ENCODE assay signal across 8 mouse cellular contexts in genomic region chr8:120563851-120564837, GRCm38 (mm10). TPM values are rescaled to one million over a fixed set of nuclear protein-coding genes. Genes with fewer than 3 reads are reported as not detected.
DNase-seq lines count a peak whose midpoint lies in the region; ATAC-seq and TF ChIP-seq lines count a peak whose summit lies in the region.

No protein-coding gene starts in this region.

- no peak for TF ChIP-seq POLR2A in cerebellum, adult 2 months (IDR thresholded peaks at IDR 0.05; ENCODE audit: borderline replicate concordance, insufficient read depth, low read length)

- H3K27ac ChIP-seq in cerebellum, adult 2 months (ENCODE audit: insufficient read depth, low read length) = peak overlapping the region; percentile 18
- H3K27ac ChIP-seq in hindbrain, embryonic 13.5 days = peak overlapping the region; percentile 90

- intact Hi-C loops in left cerebral cortex, postnatal 10 days (cut with DNase I) = no loop called here

- ATAC-seq in hindbrain, embryonic 13.5 days (ENCODE audit: low FRiP score) = peak; percentile 41

- peaks cover 80% of the 10 kb centered on the region for H3K4me1 ChIP-seq in cerebellum, adult 2 months (ENCODE audit: control insufficient read depth, insufficient read depth, low read length)
- peaks cover 82% of the 10 kb centered on the region for H3K4me1 ChIP-seq in hindbrain, embryonic 13.5 days (replicated peaks)
- peaks cover 100% of the 10 kb centered on the region for H3K4me1 ChIP-seq in megakaryocyte, embryonic 14.5 days

- H3K27me3 ChIP-seq in cerebellum, adult 2 months (ENCODE audit: control insufficient read depth, insufficient read depth, low read length) = no peaks in the 10 kb centered on the region
- no peaks in the 10 kb centered on the region for H3K27me3 ChIP-seq in hindbrain, embryonic 13.5 days
- H3K27me3 ChIP-seq in megakaryocyte, embryonic 14.5 days (replicated peaks) = no peaks in the 10 kb centered on the region

- WGBS in cerebellum, adult 2 months = 18% methylated on average over 20 of the region's 20 CpGs
- WGBS in hindbrain, embryonic 13.5 days = 13% methylated on average over 20 of the region's 20 CpGs

- peaks cover 29% of the 10 kb centered on the region for H3K36me3 ChIP-seq in hindbrain, embryonic 13.5 days
- peaks cover 100% of the 10 kb centered on the region for H3K36me3 ChIP-seq in megakaryocyte, embryonic 14.5 days (replicated peaks; ENCODE audit: low read length)

- no peaks in the 10 kb centered on the region for H3K9me3 ChIP-seq in hindbrain, embryonic 13.5 days
- H3K9me3 ChIP-seq in megakaryocyte, embryonic 14.5 days = no peaks in the 10 kb centered on the region

- H3K4me3 ChIP-seq in cerebellum, adult 2 months (replicated peaks; ENCODE audit: insufficient read depth, low read depth, low read length) = no peak overlapping the region
- no peak overlapping the region for H3K4me3 ChIP-seq in hindbrain, embryonic 13.5 days
- H3K4me3 ChIP-seq in megakaryocyte, embryonic 14.5 days (replicated peaks) = peak overlapping the region; percentile 77

- DNase-seq in embryo, embryonic 10.5 days (ENCODE audit: low spot score) = peak; percentile 68
- no peak for DNase-seq in embryo, embryonic 9.5 days (ENCODE audit: extremely low spot score)
- peak; percentile 74 to 77 for DNase-seq in cerebellum, adult 2 months
- DNase-seq in gastrocnemius, adult 18-20 months (ENCODE audit: low spot score) = peak; percentile 80
- peak; percentile 75 to 94 for DNase-seq in left cerebral cortex, postnatal 10 days (ENCODE audit: extremely low spot score in 1 of 2, low spot score in 2 of 2)
- DNase-seq in right cerebral cortex, adult 2 months (ENCODE audit: low spot score in 2 of 2) = peak; percentile 55 to 73

- peak; percentile 15; the same call in 1 of the 2 replicates for TF ChIP-seq CTCF in cerebellum, adult 2 months (IDR thresholded peaks at IDR 0.05; ENCODE audit: borderline replicate concordance, insufficient read depth, low read depth, low read length)

- peak overlapping the region; percentile 26 for H3K4me2 ChIP-seq in hindbrain, embryonic 13.5 days

- peak overlapping the region; percentile 56 for H3K9ac ChIP-seq in hindbrain, embryonic 13.5 days

RNA-seq across cellular contexts. Expression of gene Gins2, which starts 25.0 kb away (rescaled TPM):
- 2.1 and 2.5 TPM in 2 replicates for polyA plus RNA-seq in cerebellum, adult 2 months (2012; rRNA removed)
- total RNA-seq in gastrocnemius, adult 18-20 months (2021) = under 1 TPM in 1 of 2 experiments, not detected in 1; 0.80 TPM
- polyA plus RNA-seq in hindbrain, embryonic 13.5 days (2015; fragmentation: Nextera tagmentation; extraction: Ambion mirVana) = 23.1 and 24.5 TPM in 2 replicates
- total RNA-seq in left cerebral cortex, postnatal 10 days (2021) = 1 to 10 TPM; 2.3 to 2.9 TPM
- 8.3 and 35.4 TPM in 2 replicates for polyA plus RNA-seq in megakaryocyte, embryonic 14.5 days (2012; ENCODE audit: insufficient read depth, low replicate concordance)
